Comparison of ENCODE assay signal across 27 mouse cellular contexts in the genomic region with DNA sequence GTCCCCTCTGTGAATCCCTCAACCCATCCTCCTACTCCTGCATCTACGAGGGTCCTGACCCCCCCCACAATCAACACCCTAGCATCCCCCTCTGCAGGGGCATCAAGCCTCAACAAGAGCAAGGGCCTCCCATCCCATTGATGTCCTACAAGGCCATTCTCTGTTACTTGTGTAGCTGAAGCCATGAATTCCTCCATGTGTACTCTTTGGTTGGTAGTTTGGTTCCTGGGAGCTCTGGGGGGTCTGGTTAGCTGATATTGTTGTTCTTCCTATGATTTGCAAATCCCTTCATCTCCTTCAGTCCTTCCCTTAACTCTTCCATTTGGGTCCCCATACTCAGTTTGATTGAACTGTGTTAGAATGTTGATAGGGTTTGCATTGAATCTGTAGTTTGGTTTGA.
"Had no signal": no experiment of that assay in that cellular context is flagged by ENCODE, and none has a peak within 500 bp of the region (broad histone marks: within the 10 kb centered on the region; RNA-seq: fewer than 3 reads in every experiment).

No protein-coding gene starts in this region.

- H3K4me1 ChIP-seq: embryonic facial prominence, embryonic 10.5 days; embryonic facial prominence, embryonic 12.5 days; embryonic facial prominence, embryonic 13.5 days; embryonic facial prominence, embryonic 15.5 days; forebrain, embryonic 10.5 days; forebrain, embryonic 12.5 days; forebrain, embryonic 13.5 days; forebrain, embryonic 15.5 days had no signal

- H3K27ac ChIP-seq: embryonic facial prominence, embryonic 10.5 days; embryonic facial prominence, embryonic 12.5 days; embryonic facial prominence, embryonic 13.5 days; embryonic facial prominence, embryonic 15.5 days; forebrain, embryonic 10.5 days; forebrain, embryonic 12.5 days; forebrain, embryonic 13.5 days; forebrain, embryonic 15.5 days; gastrocnemius, adult 2 months had no signal

- H3K36me3 ChIP-seq: embryonic facial prominence, embryonic 10.5 days; embryonic facial prominence, embryonic 12.5 days; embryonic facial prominence, embryonic 13.5 days; embryonic facial prominence, embryonic 15.5 days; forebrain, embryonic 10.5 days; forebrain, embryonic 12.5 days; forebrain, embryonic 15.5 days had no signal

- DNase-seq: cerebellum, adult 2 months; cerebellum, adult 8-10 months; cerebellum, adult 9-10 months; cerebellum, adult 9-11 months; cerebellum, postnatal 10 days; cerebellum, postnatal 14 days; cerebellum, postnatal 25 days; cerebellum, postnatal 36 days; embryo, embryonic 11 days; forebrain, postnatal 0 days; gastrocnemius, adult 2 months; gastrocnemius, postnatal 10 days; gastrocnemius, postnatal 14 days; gastrocnemius, postnatal 25 days; gastrocnemius, postnatal 36 days; heart, adult 18-20 months had no signal

- H3K4me2 ChIP-seq: embryonic facial prominence, embryonic 12.5 days; embryonic facial prominence, embryonic 13.5 days; embryonic facial prominence, embryonic 15.5 days; forebrain, embryonic 12.5 days; forebrain, embryonic 13.5 days; forebrain, embryonic 15.5 days had no signal

- H3K9ac ChIP-seq: embryonic facial prominence, embryonic 12.5 days; embryonic facial prominence, embryonic 13.5 days; embryonic facial prominence, embryonic 15.5 days; forebrain, embryonic 12.5 days; forebrain, embryonic 13.5 days; forebrain, embryonic 15.5 days; forebrain, postnatal 0 days had no signal

- ATAC-seq: forebrain, embryonic 13.5 days; forebrain, embryonic 14.5 days; forebrain, embryonic 15.5 days; forebrain, embryonic 16.5 days; forebrain, postnatal 0 days had no signal

- H3K27me3 ChIP-seq: embryonic facial prominence, embryonic 12.5 days; embryonic facial prominence, embryonic 13.5 days; embryonic facial prominence, embryonic 15.5 days; forebrain, embryonic 12.5 days; forebrain, embryonic 13.5 days; forebrain, embryonic 15.5 days had no signal

- H3K4me3 ChIP-seq: embryonic facial prominence, embryonic 10.5 days; embryonic facial prominence, embryonic 12.5 days; embryonic facial prominence, embryonic 13.5 days; embryonic facial prominence, embryonic 15.5 days; erythroblast, embryonic 14.5 days; forebrain, embryonic 10.5 days; forebrain, embryonic 12.5 days; forebrain, embryonic 13.5 days; forebrain, embryonic 15.5 days; gastrocnemius, adult 2 months had no signal

- H3K9me3 ChIP-seq: embryonic facial prominence, embryonic 10.5 days; embryonic facial prominence, embryonic 12.5 days; embryonic facial prominence, embryonic 13.5 days; embryonic facial prominence, embryonic 15.5 days; forebrain, embryonic 10.5 days; forebrain, embryonic 12.5 days; forebrain, embryonic 13.5 days; forebrain, embryonic 15.5 days had no signal
